ENCODE assay signal across 8 mouse cellular contexts in genomic region chr3:59005271-59005995, GRCm38 (mm10). TPM values are rescaled to one million over a fixed set of nuclear protein-coding genes. Genes with fewer than 3 reads are reported as not detected.
DNase-seq lines count a peak whose midpoint lies in the region; ATAC-seq and TF ChIP-seq lines count a peak whose summit lies in the region.

Gene Med12l (plus strand): TSS chr3:59005825.

- H3K9me3 ChIP-seq in erythroblast, embryonic 14.5 days (ENCODE audit: control insufficient read depth, low read length) = no peaks in the 10 kb centered on the region
- no peaks in the 10 kb centered on the region for H3K9me3 ChIP-seq in limb, embryonic 11.5 days (ENCODE audit: control insufficient read depth, low read length)
- no peaks in the 10 kb centered on the region for H3K9me3 ChIP-seq in midbrain, embryonic 14.5 days (ENCODE audit: control insufficient read depth, low read length)

- no peak for TF ChIP-seq POLR2A in heart, adult 2 months (IDR thresholded peaks at IDR 0.05; ENCODE audit: insufficient read depth, low read depth, low read length)

- H3K79me2 ChIP-seq in heart, adult 2 months (replicated peaks; ENCODE audit: control insufficient read depth, insufficient read depth, low read length) = no peaks in the 10 kb centered on the region

- H3K4me1 ChIP-seq in erythroblast, embryonic 14.5 days (ENCODE audit: control insufficient read depth) = peaks cover 2% of the 10 kb centered on the region; the same call in 1 of the 2 replicates
- H3K4me1 ChIP-seq in heart, adult 2 months (ENCODE audit: control insufficient read depth, insufficient read depth, low read length) = peaks cover 2% of the 10 kb centered on the region
- no peaks in the 10 kb centered on the region for H3K4me1 ChIP-seq in limb, embryonic 11.5 days (ENCODE audit: control insufficient read depth, insufficient read depth, low read length)
- no peaks in the 10 kb centered on the region for H3K4me1 ChIP-seq in midbrain, embryonic 14.5 days (ENCODE audit: control insufficient read depth, insufficient read depth, low read length)

- peak within 1 kb of the TSS; percentile 47 for H3K4me3 ChIP-seq in erythroblast, embryonic 14.5 days (replicated peaks)
- H3K4me3 ChIP-seq in heart, adult 2 months = peak within 1 kb of the TSS; percentile 63
- H3K4me3 ChIP-seq in limb, embryonic 11.5 days (ENCODE audit: low read depth, low read length) = peak within 1 kb of the TSS; percentile 70
- H3K4me3 ChIP-seq in midbrain, embryonic 14.5 days (replicated peaks; ENCODE audit: low read depth, low read length) = peak within 1 kb of the TSS; percentile 83

- DNase-seq in embryo, embryonic 9.5 days (ENCODE audit: extremely low spot score) = peak; percentile 75
- DNase-seq in heart, adult 2 months = peak; percentile 72 to 75
- peak; percentile 26 for DNase-seq in kidney, adult 9 months
- DNase-seq in limb, embryonic 11.5 days (ENCODE audit: low spot score) = peak; percentile 72
- DNase-seq in midbrain, embryonic 14.5 days = peak; percentile 91
- peak; percentile 67 for DNase-seq in telencephalon, adult 2 months (ENCODE audit: low read depth, low spot score)

- H3K27ac ChIP-seq in heart, adult 2 months = peak within 1 kb of the TSS; percentile 51
- H3K27ac ChIP-seq in limb, embryonic 11.5 days (replicated peaks; ENCODE audit: low read depth, low read length) = peak within 1 kb of the TSS; percentile 73
- H3K27ac ChIP-seq in midbrain, embryonic 14.5 days (replicated peaks; ENCODE audit: low read depth, low read length) = peak within 1 kb of the TSS; percentile 93

- H3K36me3 ChIP-seq in erythroblast, embryonic 14.5 days (ENCODE audit: control insufficient read depth) = no peaks in the 10 kb centered on the region
- H3K36me3 ChIP-seq in heart, adult 2 months (ENCODE audit: control insufficient read depth, insufficient read depth, low read length) = no peaks in the 10 kb centered on the region
- no peaks in the 10 kb centered on the region for H3K36me3 ChIP-seq in limb, embryonic 11.5 days (ENCODE audit: control insufficient read depth, insufficient read depth, low read length)
- no peaks in the 10 kb centered on the region for H3K36me3 ChIP-seq in midbrain, embryonic 14.5 days (ENCODE audit: control insufficient read depth, insufficient read depth, low read length)

- peak within 1 kb of the TSS; percentile 95 for H3K4me2 ChIP-seq in limb, embryonic 11.5 days (ENCODE audit: low read depth, severe bottlenecking)
- H3K4me2 ChIP-seq in midbrain, embryonic 14.5 days (ENCODE audit: low read length) = peak within 1 kb of the TSS; percentile 90

- no peak for ATAC-seq in erythroblast, adult 5-6 weeks (replicated peaks; ENCODE audit: low FRiP score, poor library complexity, severe bottlenecking)
- ATAC-seq in limb, embryonic 11.5 days (ENCODE audit: insufficient number of reproducible peaks, low FRiP score, low TSS enrichment, low read depth) = peak; percentile 48
- ATAC-seq in midbrain, embryonic 14.5 days (ENCODE audit: low FRiP score, low TSS enrichment) = peak; percentile 78

- peaks cover 64% of the 10 kb centered on the region for H3K27me3 ChIP-seq in erythroblast, embryonic 14.5 days (ENCODE audit: control insufficient read depth)
- peaks cover 6% of the 10 kb centered on the region for H3K27me3 ChIP-seq in heart, adult 2 months (ENCODE audit: control insufficient read depth, insufficient read depth, low read length)
- 0 out of 2 replicates have a peak, but pooled peaks cover 6% of the 10 kb centered on the region for H3K27me3 ChIP-seq in limb, embryonic 11.5 days (ENCODE audit: control insufficient read depth, insufficient read depth, low read length)
- H3K27me3 ChIP-seq in midbrain, embryonic 14.5 days (ENCODE audit: control insufficient read depth, insufficient read depth, low read length) = no peaks in the 10 kb centered on the region

- peak; percentile 12; the same call in 1 of the 2 replicates for TF ChIP-seq CTCF in heart, adult 2 months (IDR thresholded peaks at IDR 0.05)

- intact Hi-C loops in heart, adult 2 months (cut with DNase I) = no loop called here

- no peak for TF ChIP-seq EP300 in heart, adult 2 months (IDR thresholded peaks at IDR 0.05; ENCODE audit: insufficient read depth, low read depth, low read length)

- peak within 1 kb of the TSS; percentile 61 for H3K9ac ChIP-seq in heart, adult 2 months (ENCODE audit: low read depth, low read length)
- H3K9ac ChIP-seq in limb, embryonic 11.5 days (ENCODE audit: low read length) = peak within 1 kb of the TSS; percentile 49
- peak within 1 kb of the TSS; percentile 80 for H3K9ac ChIP-seq in midbrain, embryonic 14.5 days (replicated peaks; ENCODE audit: low read length)

- WGBS in heart, adult 2 months = 1% methylated on average over 69 of the region's 69 CpGs
- WGBS in limb, embryonic 11.5 days = under 1% methylated on average over 67 of the region's 69 CpGs
- WGBS in midbrain, embryonic 14.5 days = under 1% methylated on average over 69 of the region's 69 CpGs

RNA-seq across cellular contexts. Expression of gene Med12l, which starts in this region (rescaled TPM):
- 0.02 TPM in 1 of 2 replicates, not detected in the other for polyA plus RNA-seq in erythroblast, embryonic 14.5 days (2012)
- total RNA-seq in erythroblast, adult 5-6 weeks (2015; ENCODE audit: low replicate concordance) = 0.38 and 2.1 TPM in 2 replicates
- total RNA-seq in erythroblast, adult 5-6 weeks (2017; ENCODE audit: low replicate concordance) = 0.28 and 0.34 TPM in 2 replicates
- 1 to 10 TPM; 6.9 to 8.2 TPM for total RNA-seq in heart, adult 2 months (2021)
- 2.5 and 3.7 TPM in 2 replicates for polyA plus RNA-seq in heart, adult 2 months (2012; rRNA removed)
- 1.6 and 2.1 TPM in 2 replicates for polyA plus RNA-seq in limb, embryonic 11.5 days (2014; fragmentation: Nextera tagmentation; extraction: Ambion mirVana)
- polyA plus RNA-seq in midbrain, embryonic 14.5 days (2014; fragmentation: Nextera tagmentation; extraction: Ambion mirVana) = 6.2 and 6.5 TPM in 2 replicates

Comparison
In these comparisons a context has a peak if more than half of its experiments do, and no peak if none do; other contexts are left out.
1. DNase-seq: peak in every context shown above with its lines; median percentile 91 in midbrain, embryonic 14.5 days; 75 in embryo, embryonic 9.5 days; 74 in heart, adult 2 months; 72 in limb, embryonic 11.5 days; 67 in telencephalon, adult 2 months; 26 in kidney, adult 9 months.